Mouse (Mus musculus) ES-E14 (cell line): Measurements from ENCODE around the gene Myo7a.

Experiments
- CHD2 ChIP-seq: IDR thresholded peaks from 2 replicates; pipeline ENCODE4 v1.6.1; 2014; ENCODE audit warnings: mild to moderate bottlenecking, low read depth, low read length, inconsistent platforms
- HCFC1 ChIP-seq: IDR thresholded peaks from 2 replicates; pipeline ENCODE4 v1.6.1; 2012; ENCODE audit warnings: low read length, inconsistent platforms, borderline replicate concordance; ENCODE audit not compliant: insufficient read depth
- ZNF384 ChIP-seq: IDR thresholded peaks from 2 replicates; pipeline ENCODE4 v1.6.1; 2012; ENCODE audit warnings: low read depth, low read length, inconsistent platforms

- no peak for TF ChIP-seq HCFC1
- TF ChIP-seq ZNF384, result no peak
- TF ChIP-seq CHD2, result no peak
Measured at GRCm38 (mm10) chr7:98150525-98150924, 31.2 kb upstream of the Myo7a start.
